Mouse (Mus musculus): ENCODE measurements around the gene Adgra1.

Gene Adgra1

GRCm38 (mm10) chr7:139834036-139834435 lies at the start of gene Adgra1:
Gene Adgra1, plus strand, starts transcription at chr7:139834174.
- DNase-seq (ENCODE audit: low spot score): peak; percentile 63

GRCm38 (mm10) chr7:139787382-139787781 lies 46.6 kb upstream of the Adgra1 start:
- DNase-seq (ENCODE audit: low spot score): no peak

GRCm38 (mm10) chr7:139788927-139789326 lies 45.0 kb upstream of the Adgra1 start:
- no peak for DNase-seq (ENCODE audit: low spot score)

GRCm38 (mm10) chr7:139789718-139790117 lies 44.3 kb upstream of the Adgra1 start:
- DNase-seq (ENCODE audit: low spot score): no peak

GRCm38 (mm10) chr7:139791601-139792000 lies 42.4 kb upstream of the Adgra1 start:
- no peak for DNase-seq (ENCODE audit: low spot score)

GRCm38 (mm10) chr7:139795004-139795605 lies 38.9 kb upstream of the Adgra1 start:
- DNase-seq (ENCODE audit: low spot score): no peak

- DNase-seq (ENCODE audit: low spot score): no peak
Measured at GRCm38 (mm10) chr7:139797186-139798109, 36.5 kb upstream of the Adgra1 start.

- no peak for DNase-seq (ENCODE audit: low spot score)
Measured at GRCm38 (mm10) chr7:139806175-139806601, 27.8 kb upstream of the Adgra1 start.

GRCm38 (mm10) chr7:139810036-139810435 lies 23.9 kb upstream of the Adgra1 start:
- DNase-seq (ENCODE audit: low spot score): no peak

- DNase-seq (ENCODE audit: low spot score): no peak
Measured at GRCm38 (mm10) chr7:139811706-139812105, 22.3 kb upstream of the Adgra1 start.

GRCm38 (mm10) chr7:139813577-139814207 lies 20.3 kb upstream of the Adgra1 start:
- DNase-seq (ENCODE audit: low spot score): no peak

GRCm38 (mm10) chr7:139822301-139823010 lies 11.5 kb upstream of the Adgra1 start:
- no peak for DNase-seq (ENCODE audit: low spot score)

GRCm38 (mm10) chr7:139827687-139828086 lies 6.3 kb upstream of the Adgra1 start:
- DNase-seq (ENCODE audit: low spot score): no peak

- DNase-seq (ENCODE audit: low spot score): no peak
Measured at GRCm38 (mm10) chr7:139833532-139833931, 442 bp upstream of the Adgra1 start.

GRCm38 (mm10) chr7:139835140-139836131 lies 1.5 kb downstream of the Adgra1 start:
- DNase-seq (ENCODE audit: low spot score): no peak

- no peak for DNase-seq (ENCODE audit: low spot score)
Measured at GRCm38 (mm10) chr7:139840443-139841168, 6.6 kb downstream of the Adgra1 start.

- DNase-seq (ENCODE audit: low spot score): no peak
Measured at GRCm38 (mm10) chr7:139842397-139842796, 8.4 kb downstream of the Adgra1 start.

GRCm38 (mm10) chr7:139843140-139843539 lies 9.2 kb downstream of the Adgra1 start:
- no peak for DNase-seq (ENCODE audit: low spot score)

GRCm38 (mm10) chr7:139843776-139844175 lies 9.8 kb downstream of the Adgra1 start:
- no peak for DNase-seq (ENCODE audit: low spot score)

GRCm38 (mm10) chr7:139845101-139845500 lies 11.1 kb downstream of the Adgra1 start:
- DNase-seq (ENCODE audit: low spot score): no peak

Measured in layer of hippocampus, adult 9-10 months (tissue).